Mouse (Mus musculus) G1E (cell line): ENCODE measurements around the gene Gm3448.

ENCODE experiments used
- CTCF ChIP-seq: IDR thresholded peaks from 2 replicates; pipeline ENCODE4 v1.5.1; 2012; ENCODE audit warnings: low read depth, low read length, inconsistent platforms, mixed read lengths
- GATA1 ChIP-seq: IDR thresholded peaks from 2 replicates; pipeline ENCODE4 v1.6.1; 2012; ENCODE audit warnings: borderline replicate concordance, low read length, inconsistent platforms, mixed read lengths
- POLR2AphosphoS5 ChIP-seq: IDR thresholded peaks from 2 replicates; pipeline ENCODE4 v1.6.1; 2012; ENCODE audit warnings: low read depth, low read length, inconsistent platforms; ENCODE audit not compliant: insufficient replicate concordance
- TAL1 ChIP-seq: conservative IDR thresholded peaks from 2 replicates; pipeline ENCODE4 v1.6.1; 2012; ENCODE audit warnings: low read depth, low read length, inconsistent platforms, mixed read lengths

DNA sequence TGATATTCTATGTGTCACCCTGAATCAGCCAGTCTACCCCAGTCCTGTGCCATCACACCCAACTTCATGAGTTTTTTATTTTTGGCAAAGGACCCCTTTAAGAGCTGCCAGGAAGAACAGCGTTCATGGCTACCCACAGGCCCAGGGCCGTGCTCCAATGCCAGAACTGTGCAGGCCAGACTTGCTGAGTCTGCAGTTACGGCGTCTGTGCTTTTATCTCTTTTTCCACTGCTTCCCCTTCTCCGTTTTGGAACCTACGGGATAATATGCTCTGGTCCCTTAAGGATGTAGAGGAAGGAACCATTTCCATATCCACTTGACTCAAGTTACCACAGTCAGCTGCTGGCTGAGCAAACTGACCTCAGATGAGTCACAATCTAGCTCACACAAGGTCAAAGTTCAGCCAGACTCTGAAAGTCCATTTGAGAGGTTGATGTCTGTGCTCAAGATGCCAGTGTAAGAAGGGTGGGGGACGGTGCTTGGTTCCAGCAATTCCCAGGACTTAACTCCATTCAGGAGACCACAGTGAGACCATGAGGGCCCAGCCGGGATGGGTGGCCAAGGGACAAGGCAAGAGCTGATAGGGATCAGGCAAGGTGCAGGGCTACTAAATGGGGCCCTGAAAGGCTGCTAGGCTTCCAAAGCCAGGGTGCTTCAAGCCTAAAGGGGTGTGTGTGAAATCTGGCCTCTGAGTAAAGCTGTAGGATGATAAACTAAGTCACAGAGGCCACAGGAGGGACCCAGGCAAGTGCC is 26.9 kb upstream of the Gm3448 start:
- TF ChIP-seq CTCF (no peak), GATA1 (no peak), POLR2AphosphoS5 (no peak), TAL1 (no peak)
